Mouse (Mus musculus) ES-Bruce4 (cell line): ENCODE measurements at regions not wholly inside any gene's neighbourhood (a gene's known extent, or its start where the extent isn't known, plus 50 kb on each side); places are given as distances from the start of the nearest gene placed in this dataset.

Source experiments
- CTCF ChIP-seq: IDR thresholded peaks from one replicate; pipeline ENCODE4 v1.8.1; 2011; ENCODE audit warnings: low read depth, low read length
- EP300 ChIP-seq: IDR thresholded peaks from 2 replicates; pipeline ENCODE4 v1.6.1; 2011; ENCODE audit warnings: low read depth, low read length; ENCODE audit not compliant: insufficient read depth
- POLR2A ChIP-seq: IDR thresholded peaks from one replicate; pipeline ENCODE4 v1.8.1; 2011; ENCODE audit warnings: low read length; ENCODE audit not compliant: insufficient read depth

GRCm38 (mm10) chr10:98496254-98496653 is 418.0 kb upstream of the Atp2b1 start:
- no peak for TF ChIP-seq CTCF
- no peak for TF ChIP-seq POLR2A
- no peak for TF ChIP-seq EP300
